Mouse (Mus musculus) layer of hippocampus, postnatal 36 days (tissue): ENCODE measurements at regions not wholly inside any gene's neighbourhood (a gene's known extent, or its start where the extent isn't known, plus 50 kb on each side); places are given as distances from the start of the nearest gene placed in this dataset.

Experiments
- DNase-seq, 2 experiments: peaks; one replicate each; pipeline ENCODE4 v3.0.0; 2022
- microRNA-seq, 2 experiments: library from miRNA; unstranded; fragments of <30 nt; microRNA quantifications; one replicate each; pipeline ENCODE4 v1.2.0; 2021

DNA sequence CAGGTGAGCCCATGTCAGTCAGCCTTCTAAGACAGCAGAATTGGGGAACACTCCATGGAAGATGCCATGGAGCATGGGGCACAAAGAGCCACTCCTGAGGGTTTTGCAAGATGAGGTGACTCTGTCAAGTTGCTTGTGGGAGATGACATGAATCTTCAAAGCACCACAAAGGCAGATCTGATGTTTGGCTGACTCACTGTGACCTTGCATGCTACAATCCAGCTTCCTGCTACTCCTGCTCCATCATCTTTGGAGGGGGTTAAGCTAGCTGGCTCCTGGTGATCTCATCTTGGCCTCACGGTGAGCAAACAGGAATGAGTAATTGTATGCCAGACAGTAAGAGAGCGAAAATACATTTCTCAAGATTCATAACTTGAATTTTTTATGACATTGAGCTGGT lies 176.3 kb upstream of the Gm10131 start:
- no peak for DNase-seq

- DNase-seq = no peak
Measured at GRCm38 (mm10) chr8:34284576-34284975, 173.0 kb upstream of the Gm10131 start.

DNA sequence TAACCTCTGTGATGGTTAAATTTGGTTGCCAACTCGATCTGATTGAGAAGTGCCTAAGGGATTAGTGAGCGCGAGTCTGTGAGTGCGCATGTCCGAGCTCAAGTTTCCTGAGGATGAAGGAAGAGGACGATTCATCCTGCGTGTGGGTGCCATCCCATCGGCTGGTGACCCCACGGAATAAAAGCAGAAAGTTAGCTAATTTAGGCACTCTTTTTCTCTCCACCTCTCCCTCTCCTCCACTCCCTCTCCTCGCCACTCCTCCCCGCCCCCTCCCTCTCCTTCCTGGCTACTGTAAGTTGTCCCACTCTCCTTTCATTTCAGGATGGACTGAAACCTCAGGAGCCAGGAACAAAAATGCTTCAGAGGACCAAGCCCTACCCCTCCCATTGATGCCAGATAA lies 168.9 kb upstream of the Gm10131 start:
- DNase-seq = no peak

DNA sequence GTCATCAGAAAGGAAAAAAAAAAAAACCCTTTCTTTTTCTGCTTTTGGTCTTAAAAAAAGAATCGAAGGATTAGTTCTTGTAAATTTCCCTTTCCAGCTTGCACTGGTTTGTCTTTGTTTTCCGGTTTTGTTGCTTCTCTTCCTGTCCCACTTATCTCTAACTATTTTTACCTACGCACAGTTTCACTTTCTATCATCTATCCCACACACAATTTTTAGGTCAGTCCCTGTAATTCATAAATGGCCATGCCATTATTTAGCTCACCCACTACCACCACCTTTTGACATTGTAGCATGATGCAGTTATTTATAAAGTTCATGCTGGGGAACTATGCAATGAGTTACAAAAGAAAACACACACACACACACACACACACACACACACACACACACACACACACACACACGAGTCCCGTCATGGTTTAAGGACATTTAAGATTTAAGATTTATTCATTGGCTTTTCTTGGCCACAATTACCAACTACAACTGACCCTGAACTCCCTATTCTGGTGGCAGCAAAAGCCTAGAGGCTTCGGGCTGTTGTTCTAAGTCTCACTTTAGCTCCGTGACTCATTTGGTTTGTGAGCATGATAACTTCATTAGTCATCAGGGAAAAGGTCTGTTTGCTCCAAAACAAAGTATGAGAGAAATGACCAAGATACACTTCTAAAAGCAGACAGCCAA lies 164.6 kb upstream of the Gm10131 start:
- no peak for DNase-seq

GRCm38 (mm10) chr8:34274796-34275195 lies 163.3 kb upstream of the Gm10131 start:
- peak; percentile 26 to 43 for DNase-seq

DNA sequence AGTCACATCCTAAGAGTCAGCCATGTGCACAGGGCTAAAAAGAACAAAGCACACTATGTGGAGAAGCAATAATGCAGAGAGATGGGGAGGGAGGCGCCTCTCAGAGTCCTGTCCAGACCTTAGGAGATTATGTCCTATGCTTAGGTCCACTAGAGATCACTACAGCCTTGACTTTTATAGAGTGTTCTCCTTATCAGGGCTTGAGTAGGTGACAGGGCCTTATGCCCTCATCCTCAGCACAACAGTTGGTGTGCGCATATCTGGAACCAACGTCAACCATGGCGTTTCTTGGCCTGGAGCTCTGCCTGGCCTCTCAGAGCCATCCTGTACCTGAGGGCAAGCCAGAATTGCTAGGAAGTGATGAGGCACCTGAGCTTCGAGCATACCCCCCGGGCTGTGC lies 162.6 kb upstream of the Gm10131 start:
- no peak for DNase-seq

GRCm38 (mm10) chr8:34269848-34270247 lies 158.3 kb upstream of the Gm10131 start:
- DNase-seq = no peak

GRCm38 (mm10) chr8:34268806-34269520 lies 157.4 kb upstream of the Gm10131 start:
- no peak for DNase-seq

- no peak for DNase-seq
Measured at GRCm38 (mm10) chr8:34254978-34255377, 143.4 kb upstream of the Gm10131 start.

DNA sequence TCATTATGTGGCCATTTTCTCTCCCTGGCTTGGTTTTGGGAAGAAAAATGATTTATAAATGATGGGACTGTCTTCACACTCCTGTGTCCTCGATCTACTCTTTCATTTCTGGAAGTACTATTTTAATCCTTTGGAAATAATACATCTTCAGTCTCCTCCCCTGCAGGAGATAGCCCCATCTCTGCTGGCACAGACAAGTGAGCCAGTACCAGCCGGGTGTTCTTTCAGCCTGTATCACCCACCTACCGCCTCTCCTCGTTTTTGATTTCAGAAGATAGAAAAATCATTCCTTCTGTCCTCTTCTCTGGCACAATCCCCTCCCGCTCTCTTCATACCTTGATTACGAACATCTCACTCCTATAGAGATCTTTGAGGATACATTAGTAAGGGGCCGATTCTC lies 140.4 kb upstream of the Gm10131 start:
- no peak for DNase-seq

DNA sequence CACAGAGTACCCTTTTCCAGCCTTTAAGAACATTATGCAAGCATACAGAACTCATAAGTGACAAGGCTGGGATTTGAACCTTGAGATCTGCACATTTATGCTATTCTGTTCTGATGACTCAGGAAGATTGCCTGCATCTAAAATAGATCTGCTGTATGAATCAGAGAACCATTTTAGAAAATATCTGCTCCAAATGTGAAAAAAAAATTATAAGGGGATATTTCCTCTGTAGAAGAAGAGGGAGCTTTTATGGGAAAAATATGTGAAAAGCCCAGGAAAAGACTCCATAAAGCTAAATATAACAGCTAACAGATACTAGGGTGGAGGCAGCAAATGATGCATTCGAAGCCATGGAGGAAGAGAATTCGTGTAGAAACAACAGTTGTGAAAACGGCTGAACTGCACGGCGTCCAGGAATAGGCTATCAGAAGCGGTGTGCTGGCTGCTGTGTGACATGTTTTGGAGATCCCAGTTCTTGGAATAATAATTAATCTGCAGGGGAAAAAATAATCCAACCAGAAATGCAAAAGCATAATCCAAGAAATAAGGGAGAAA lies 127.9 kb upstream of the Gm10131 start:
- no peak for DNase-seq

GRCm38 (mm10) chr8:34233705-34234104 lies 122.2 kb upstream of the Gm10131 start:
- DNase-seq = no peak

DNA sequence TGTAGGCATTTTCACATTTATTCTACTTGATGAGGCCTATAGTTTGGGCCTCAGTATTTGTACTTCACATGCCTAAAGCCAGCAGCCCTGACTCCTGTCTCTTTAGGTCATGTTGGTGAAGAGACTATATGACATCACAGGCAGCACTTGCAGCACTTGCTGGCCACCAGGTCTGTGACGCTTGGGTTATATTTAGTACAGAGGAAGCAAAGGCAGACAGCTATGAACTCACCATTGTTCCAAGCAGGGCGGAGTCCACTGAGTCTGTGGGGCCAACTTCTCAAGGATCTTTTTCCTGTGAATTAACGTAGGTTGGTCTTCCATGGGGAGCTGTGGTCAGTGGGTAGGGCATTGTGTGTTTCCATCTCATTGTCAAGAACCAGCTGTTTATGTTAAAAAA lies 117.9 kb upstream of the Gm10131 start:
- no peak for DNase-seq

- no peak for DNase-seq
Measured at GRCm38 (mm10) chr8:34225011-34225890, 113.7 kb upstream of the Gm10131 start.

GRCm38 (mm10) chr8:34222187-34222586 lies 110.7 kb upstream of the Gm10131 start:
- DNase-seq = no peak

Small RNA genes in the stretch of these regions (microRNA-seq; reads per million reads assigned to microRNA genes)
- 0 reads per million in 2 experiments for gene Gm23177
